Mouse (Mus musculus): Measurements from ENCODE around the gene Fam129c. TPM values are rescaled to one million over a fixed set of nuclear protein-coding genes. Genes with fewer than 3 reads are reported as not detected.

Fam129c gene
- polyA plus RNA-seq, 1 experiment from 2014 or later, result 6.4 TPM

Small RNA genes lying within 50 kb of the gene (microRNA-seq; reads per million reads assigned to microRNA genes)
- 3.3 reads per million, percentile 9 among the genes with 10 or more reads in this experiment for gene Mir6769b

Other genes starting within 250 kb of the Fam129c start
- gene Use1, start 230.8 kb upstream of the Fam129c start, polyA plus RNA-seq (2015; fragmentation: Nextera tagmentation; extraction: Ambion mirVana), result 115 and 120 TPM in 2 replicates
- gene Ocel1, start 226.3 kb upstream of the Fam129c start, polyA plus RNA-seq (2015; fragmentation: Nextera tagmentation; extraction: Ambion mirVana), result 5.5 and 6.3 TPM in 2 replicates
- 20.7 and 23.6 TPM in 2 replicates for gene Nr2f6, start 215.7 kb upstream of the Fam129c start, polyA plus RNA-seq (2015; fragmentation: Nextera tagmentation; extraction: Ambion mirVana)
- gene Ushbp1, start 201.8 kb upstream of the Fam129c start, polyA plus RNA-seq (2015; fragmentation: Nextera tagmentation; extraction: Ambion mirVana), result 7.3 and 9.5 TPM in 2 replicates
- gene Babam1, start 200.8 kb upstream of the Fam129c start, polyA plus RNA-seq (2015; fragmentation: Nextera tagmentation; extraction: Ambion mirVana), result 97.3 and 101 TPM in 2 replicates
- 8.8 and 9.8 TPM in 2 replicates for gene Ankle1, start 191.6 kb upstream of the Fam129c start, polyA plus RNA-seq (2015; fragmentation: Nextera tagmentation; extraction: Ambion mirVana)
- 172 and 182 TPM in 2 replicates for gene Abhd8, start 134.0 kb upstream of the Fam129c start, polyA plus RNA-seq (2015; fragmentation: Nextera tagmentation; extraction: Ambion mirVana)
- gene Mrpl34, start 132.7 kb upstream of the Fam129c start, polyA plus RNA-seq (2015; fragmentation: Nextera tagmentation; extraction: Ambion mirVana), result 168 and 172 TPM in 2 replicates
- 240 and 247 TPM in 2 replicates for gene Dda1, start 128.4 kb upstream of the Fam129c start, polyA plus RNA-seq (2015; fragmentation: Nextera tagmentation; extraction: Ambion mirVana)
- 2.3 and 4.5 TPM in 2 replicates for gene Ano8, start 111.7 kb upstream of the Fam129c start, polyA plus RNA-seq (2015; fragmentation: Nextera tagmentation; extraction: Ambion mirVana)
- 14.0 and 14.6 TPM in 2 replicates for gene Gtpbp3, start 109.5 kb upstream of the Fam129c start, polyA plus RNA-seq (2015; fragmentation: Nextera tagmentation; extraction: Ambion mirVana)
- gene Plvap, start 85.9 kb upstream of the Fam129c start, polyA plus RNA-seq (2015; fragmentation: Nextera tagmentation; extraction: Ambion mirVana), result 12.0 and 12.5 TPM in 2 replicates
- 0.44 and 0.52 TPM in 2 replicates for gene Ccdc194, start 71.9 kb upstream of the Fam129c start, polyA plus RNA-seq (2015; fragmentation: Nextera tagmentation; extraction: Ambion mirVana)
- 10.4 and 12.3 TPM in 2 replicates for gene Bst2, start 60.2 kb upstream of the Fam129c start, polyA plus RNA-seq (2015; fragmentation: Nextera tagmentation; extraction: Ambion mirVana)
- gene Mvb12a, start 54.7 kb upstream of the Fam129c start, polyA plus RNA-seq (2015; fragmentation: Nextera tagmentation; extraction: Ambion mirVana), result 66.3 and 70.4 TPM in 2 replicates
- gene Tmem221, start 38.8 kb upstream of the Fam129c start, polyA plus RNA-seq (2015; fragmentation: Nextera tagmentation; extraction: Ambion mirVana), result 0.09 and 0.19 TPM in 2 replicates
- gene Nxnl1, start 31.0 kb upstream of the Fam129c start, polyA plus RNA-seq (2015; fragmentation: Nextera tagmentation; extraction: Ambion mirVana), result not detected in 2 replicates
- 102 and 107 TPM in 2 replicates for gene Slc27a1, start 28.8 kb upstream of the Fam129c start, polyA plus RNA-seq (2015; fragmentation: Nextera tagmentation; extraction: Ambion mirVana)
- gene Pgls, start 5.5 kb upstream of the Fam129c start, polyA plus RNA-seq (2015; fragmentation: Nextera tagmentation; extraction: Ambion mirVana), result 220 and 237 TPM in 2 replicates
- gene Colgalt1, start 13.3 kb downstream of the Fam129c start, polyA plus RNA-seq (2015; fragmentation: Nextera tagmentation; extraction: Ambion mirVana), result 62.1 and 74.1 TPM in 2 replicates
- gene Unc13a, start 74.1 kb downstream of the Fam129c start, polyA plus RNA-seq (2015; fragmentation: Nextera tagmentation; extraction: Ambion mirVana), result 22.4 and 23.1 TPM in 2 replicates
- gene Jak3, start 78.6 kb downstream of the Fam129c start, polyA plus RNA-seq (2015; fragmentation: Nextera tagmentation; extraction: Ambion mirVana), result 7.3 and 8.1 TPM in 2 replicates
- 1.2 and 1.5 TPM in 2 replicates for gene Insl3, start 91.6 kb downstream of the Fam129c start, polyA plus RNA-seq (2015; fragmentation: Nextera tagmentation; extraction: Ambion mirVana)
- 0.44 and 0.62 TPM in 2 replicates for gene B3gnt3, start 104.1 kb downstream of the Fam129c start, polyA plus RNA-seq (2015; fragmentation: Nextera tagmentation; extraction: Ambion mirVana)
- gene Fcho1, start 128.1 kb downstream of the Fam129c start, polyA plus RNA-seq (2015; fragmentation: Nextera tagmentation; extraction: Ambion mirVana), result 78.6 and 89.5 TPM in 2 replicates

Measured in hindbrain, embryonic 16.5 days (tissue).